In the genomic region with DNA sequence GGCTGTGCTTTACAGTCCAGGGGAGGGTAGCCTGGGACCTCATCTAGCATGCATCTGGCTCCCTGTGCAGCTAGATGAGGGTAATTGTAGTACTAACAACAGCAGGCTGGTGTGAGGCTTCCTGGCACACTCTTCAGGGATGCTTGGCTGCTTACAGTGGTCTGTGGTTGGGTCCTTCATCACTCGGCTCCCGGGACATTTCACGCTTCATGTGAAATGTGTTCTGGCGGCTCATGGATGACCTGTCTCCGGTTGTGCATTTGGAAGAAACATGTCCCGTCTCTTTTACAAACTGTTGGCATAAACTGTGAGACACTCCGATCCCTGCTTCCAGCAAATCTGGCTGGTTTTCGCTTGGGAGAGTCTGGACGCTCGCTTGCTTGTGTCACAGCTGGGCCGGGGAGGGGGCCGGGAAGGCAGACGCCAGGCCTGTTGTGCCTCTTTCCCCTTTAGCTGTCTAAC, we compare ENCODE assay signal across 10 mouse cellular contexts.
A peak's percentile ranks its signal among the peaks of the same experiment; 100 is the strongest.
DNase-seq lines count a peak whose midpoint lies in the region; ATAC-seq and TF ChIP-seq lines count a peak whose summit lies in the region.
"Had no signal": no experiment of that assay in that cellular context is flagged by ENCODE, and none has a peak within 500 bp of the region (broad histone marks: within the 10 kb centered on the region; RNA-seq: fewer than 3 reads in every experiment).

No protein-coding gene starts in this region.

- H3K4me2 ChIP-seq in heart, embryonic 13.5 days, result no peak overlapping the region
- no peak overlapping the region for H3K4me2 ChIP-seq in forebrain, embryonic 13.5 days
- H3K4me2 ChIP-seq in intestine, embryonic 16.5 days (ENCODE audit: low read depth, low read length), result no peak overlapping the region
- H3K4me2 ChIP-seq: liver, embryonic 15.5 days had no signal

- DNase-seq in heart, adult 9 months (ENCODE audit: low spot score in 2 of 2), result no peak
- peak; percentile 83 for DNase-seq in brain, embryonic 14.5 days (ENCODE audit: low read depth)
- peak; percentile 24 for DNase-seq in lung, postnatal 14 days
- no peak for DNase-seq in layer of hippocampus, adult 8-10 months (ENCODE audit: low spot score in 2 of 2)
- DNase-seq: kidney, postnatal 10 days had no signal

- TF ChIP-seq CTCF in brain, embryonic 14.5 days (IDR thresholded peaks at IDR 0.05; ENCODE audit: borderline replicate concordance, extremely low read depth, insufficient read depth, insufficient read length), result no peak

- peaks cover 49% of the 10 kb centered on the region for H3K4me1 ChIP-seq in heart, embryonic 13.5 days
- peaks cover 24% of the 10 kb centered on the region for H3K4me1 ChIP-seq in forebrain, embryonic 13.5 days
- no peaks in the 10 kb centered on the region for H3K4me1 ChIP-seq in intestine, embryonic 16.5 days (ENCODE audit: control insufficient read depth, insufficient read depth, low read length)
- H3K4me1 ChIP-seq: liver, embryonic 15.5 days had no signal

- WGBS in heart, embryonic 13.5 days, result 73% methylated on average over 13 of the region's 13 CpGs
- WGBS in forebrain, embryonic 13.5 days, result 61% methylated on average over 13 of the region's 13 CpGs
- WGBS in intestine, embryonic 16.5 days, result 70% methylated on average over 13 of the region's 13 CpGs

- H3K27ac ChIP-seq in heart, embryonic 13.5 days (replicated peaks), result peak overlapping the region; percentile 40
- peak overlapping the region; percentile 57 for H3K27ac ChIP-seq in forebrain, embryonic 13.5 days
- H3K27ac ChIP-seq in intestine, embryonic 16.5 days (ENCODE audit: low read length), result no peak overlapping the region
- H3K27ac ChIP-seq: liver, embryonic 15.5 days had no signal

- no peak for ATAC-seq in heart, embryonic 13.5 days (ENCODE audit: extremely low read depth, insufficient number of reproducible peaks, low FRiP score, low TSS enrichment)
- peak; percentile 90 for ATAC-seq in forebrain, embryonic 13.5 days
- ATAC-seq in intestine, embryonic 16.5 days, result no peak
- no peak for ATAC-seq in megakaryocyte progenitor cell, adult 5-6 weeks (replicated peaks; ENCODE audit: poor library complexity)

- peaks cover 7% of the 10 kb centered on the region; the same call in 1 of the 2 replicates for H3K9me3 ChIP-seq in heart, embryonic 13.5 days
- H3K9me3 ChIP-seq in forebrain, embryonic 13.5 days (replicated peaks), result no peaks in the 10 kb centered on the region; the same call in 1 of the 2 replicates
- H3K9me3 ChIP-seq in intestine, embryonic 16.5 days (ENCODE audit: control insufficient read depth, low read length), result no peaks in the 10 kb centered on the region
- H3K9me3 ChIP-seq: liver, embryonic 15.5 days had no signal

- H3K27me3 ChIP-seq in heart, embryonic 13.5 days (replicated peaks), result no peaks in the 10 kb centered on the region
- H3K27me3 ChIP-seq in forebrain, embryonic 13.5 days, result no peaks in the 10 kb centered on the region
- no peaks in the 10 kb centered on the region for H3K27me3 ChIP-seq in intestine, embryonic 16.5 days (replicated peaks; ENCODE audit: control insufficient read depth, insufficient read depth, low read length)
- H3K27me3 ChIP-seq: liver, embryonic 15.5 days had no signal

- peak overlapping the region; percentile 37; the same call in 1 of the 2 replicates for H3K9ac ChIP-seq in heart, embryonic 13.5 days
- no peak overlapping the region for H3K9ac ChIP-seq in forebrain, embryonic 13.5 days
- no peak overlapping the region for H3K9ac ChIP-seq in intestine, embryonic 16.5 days (ENCODE audit: low read depth, low read length)
- H3K9ac ChIP-seq: liver, embryonic 15.5 days had no signal

- no peaks in the 10 kb centered on the region for H3K36me3 ChIP-seq in heart, embryonic 13.5 days
- H3K36me3 ChIP-seq in forebrain, embryonic 13.5 days (ENCODE audit: poor library complexity, severe bottlenecking), result no peaks in the 10 kb centered on the region
- no peaks in the 10 kb centered on the region for H3K36me3 ChIP-seq in intestine, embryonic 16.5 days (ENCODE audit: control insufficient read depth, insufficient read depth, low read length)
- H3K36me3 ChIP-seq: liver, embryonic 15.5 days had no signal

- no peak for TF ChIP-seq POLR2A in brain, embryonic 14.5 days (IDR thresholded peaks at IDR 0.05; ENCODE audit: borderline replicate concordance, extremely low read depth, insufficient read depth, insufficient read length, poor library complexity, severe bottlenecking)

- no peak overlapping the region for H3K4me3 ChIP-seq in heart, embryonic 13.5 days
- no peak overlapping the region for H3K4me3 ChIP-seq in forebrain, embryonic 13.5 days
- no peak overlapping the region for H3K4me3 ChIP-seq in intestine, embryonic 16.5 days (ENCODE audit: low read length)
- H3K4me3 ChIP-seq: liver, embryonic 15.5 days had no signal

Comparison
In these comparisons a context has a peak if more than half of its experiments do, and no peak if none do; other contexts are left out.
1. DNase-seq: peak in brain, embryonic 14.5 days (single experiment) and lung, postnatal 14 days (single experiment); none in heart, adult 9 months (0 of 2) and layer of hippocampus, adult 8-10 months (0 of 2).